Mouse (Mus musculus) ES-Bruce4 (cell line): ENCODE measurements around the gene Zfp184.

Experiments used
- CTCF ChIP-seq: IDR thresholded peaks from one replicate; pipeline ENCODE4 v1.8.1; 2011; ENCODE audit warnings: low read depth, low read length
- EP300 ChIP-seq: IDR thresholded peaks from 2 replicates; pipeline ENCODE4 v1.6.1; 2011; ENCODE audit warnings: low read depth, low read length; ENCODE audit not compliant: insufficient read depth
- POLR2A ChIP-seq: IDR thresholded peaks from one replicate; pipeline ENCODE4 v1.8.1; 2011; ENCODE audit warnings: low read length; ENCODE audit not compliant: insufficient read depth

DNA sequence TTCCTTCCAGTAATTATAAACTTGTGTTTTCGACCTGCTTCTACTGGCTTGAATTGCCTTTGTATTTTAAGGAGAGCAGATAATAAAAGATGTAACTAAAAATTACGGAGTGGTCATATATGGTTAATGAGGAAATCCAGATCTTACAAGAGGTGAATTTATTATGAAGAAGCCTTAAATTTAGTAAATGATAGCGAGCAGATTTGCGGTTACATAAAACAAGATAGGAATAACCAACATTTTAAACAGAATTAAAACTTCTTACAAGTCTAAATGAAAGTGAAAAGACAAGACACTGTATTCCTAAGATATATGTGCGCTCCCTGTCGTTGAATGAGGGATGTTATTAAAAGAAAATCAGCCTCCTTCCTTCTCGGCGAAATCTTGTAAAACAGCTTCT, 50.0 kb downstream of the Zfp184 start:
- TF ChIP-seq POLR2A (no peak), CTCF (no peak), EP300 (no peak)
